Mouse (Mus musculus): ENCODE measurements at regions not wholly inside any gene's neighbourhood (a gene's known extent, or its start where the extent isn't known, plus 50 kb on each side); places are given as distances from the start of the nearest gene placed in this dataset.
A peak's percentile ranks its signal among the peaks of the same experiment; 100 is the strongest.
"Not testable (repeated sequence)": the region's sequence is repeated elsewhere in the genome, so short reads cannot be mapped to it uniquely, and the experiment has no call there.

GRCm38 (mm10) chr4:101366905-101367679 is 52.0 kb upstream of the Ak4 start:
- DNase-seq (ENCODE audit: low spot score in 2 of 2) = peak; percentile 62 to 67

- no peak for DNase-seq (ENCODE audit: low spot score in 2 of 2)
Observed at GRCm38 (mm10) chr4:101365299-101365698, 53.8 kb upstream of the Ak4 start.

GRCm38 (mm10) chr4:101364716-101365115 is 54.4 kb upstream of the Ak4 start:
- no peak for DNase-seq (ENCODE audit: low spot score in 2 of 2)

- not testable (repeated sequence) for DNase-seq (ENCODE audit: low spot score in 2 of 2)
Observed at GRCm38 (mm10) chr4:101363231-101363630, 55.8 kb upstream of the Ak4 start.

- no peak for DNase-seq (ENCODE audit: low spot score in 2 of 2)
Observed at GRCm38 (mm10) chr4:101361779-101362178, 57.3 kb upstream of the Ak4 start.

GRCm38 (mm10) chr4:101360296-101360695 is 58.8 kb upstream of the Ak4 start:
- no peak for DNase-seq (ENCODE audit: low spot score in 2 of 2)

GRCm38 (mm10) chr4:101359119-101359518 is 60.0 kb upstream of the Ak4 start:
- DNase-seq (ENCODE audit: low spot score in 2 of 2) = no peak

GRCm38 (mm10) chr4:101358525-101358924 is 60.6 kb upstream of the Ak4 start:
- DNase-seq (ENCODE audit: low spot score in 2 of 2) = no peak

GRCm38 (mm10) chr4:101357923-101358322 is 61.2 kb upstream of the Ak4 start:
- no peak for DNase-seq (ENCODE audit: low spot score in 2 of 2)

- peak in 1 of 2 experiments; percentile 68 for DNase-seq (ENCODE audit: low spot score in 2 of 2)
Observed at GRCm38 (mm10) chr4:101356954-101357891, 61.9 kb upstream of the Ak4 start.

GRCm38 (mm10) chr4:101356093-101356953 is 62.8 kb upstream of the Ak4 start:
- DNase-seq (ENCODE audit: low spot score in 2 of 2) = peak; percentile 82 to 83

GRCm38 (mm10) chr4:101355431-101356092 is 63.5 kb upstream of the Ak4 start:
- peak in 1 of 2 experiments; percentile 28 for DNase-seq (ENCODE audit: low spot score in 2 of 2)

GRCm38 (mm10) chr4:101354951-101355350 is 64.1 kb upstream of the Ak4 start:
- peak in 1 of 2 experiments; percentile 44 for DNase-seq (ENCODE audit: low spot score in 2 of 2)

GRCm38 (mm10) chr4:101354086-101354855 is 64.8 kb upstream of the Ak4 start:
- peak in 1 of 2 experiments; percentile 16 for DNase-seq (ENCODE audit: low spot score in 2 of 2)

- no peak for DNase-seq (ENCODE audit: low spot score in 2 of 2)
Observed at GRCm38 (mm10) chr4:101352178-101352577, 66.9 kb upstream of the Ak4 start.

GRCm38 (mm10) chr4:101351716-101352115 is 67.4 kb upstream of the Ak4 start:
- no peak for DNase-seq (ENCODE audit: low spot score in 2 of 2)

GRCm38 (mm10) chr4:101350656-101351055 is 68.4 kb upstream of the Ak4 start:
- no peak for DNase-seq (ENCODE audit: low spot score in 2 of 2)

GRCm38 (mm10) chr4:101350222-101350621 is 68.9 kb upstream of the Ak4 start:
- DNase-seq (ENCODE audit: low spot score in 2 of 2) = no peak

- peak; percentile 44 to 74 for DNase-seq (ENCODE audit: low spot score in 2 of 2)
Observed at GRCm38 (mm10) chr4:101349413-101349812, 69.7 kb upstream of the Ak4 start.

- no peak for DNase-seq (ENCODE audit: low spot score in 2 of 2)
Observed at GRCm38 (mm10) chr4:101347309-101347708, 71.8 kb upstream of the Ak4 start.

All from right cerebral cortex, adult 2 months (tissue).